Mouse (Mus musculus) c-Kit-positive CD71-positive TER-119-positive erythroid progenitor cells, embryonic 14.5 days (primary cell): ENCODE data around the gene Rbms2.
"Not testable (repeated sequence)": the region's sequence is repeated elsewhere in the genome, so short reads cannot be mapped to it uniquely, and the experiment has no call there.

Experiments
- DNase-seq: peaks from one replicate; pipeline ENCODE4 v3.0.0-alpha.2; 2013; ENCODE audit warnings: low spot score

The Rbms2 gene

GRCm38 (mm10) chr10:128179989-128180388 is at the start of gene Rbms2:
Rbms2 (minus strand) TSS chr10:128180297.
- DNase-seq = no peak

GRCm38 (mm10) chr10:128228009-128228408 is 47.9 kb upstream of the Rbms2 start:
- DNase-seq = no peak

GRCm38 (mm10) chr10:128227592-128227991 is 47.5 kb upstream of the Rbms2 start:
- no peak for DNase-seq

GRCm38 (mm10) chr10:128225538-128225937 is 45.4 kb upstream of the Rbms2 start, which contains the start of gene Mip:
Mip (plus strand) TSS chr10:128225838.
- no peak for DNase-seq

GRCm38 (mm10) chr10:128225064-128225463 is 45.0 kb upstream of the Rbms2 start:
- no peak for DNase-seq

- no peak for DNase-seq
These were observed 41.6 kb upstream of the Rbms2 start for GRCm38 (mm10) chr10:128221533-128222286.

GRCm38 (mm10) chr10:128218387-128219117 is 38.5 kb upstream of the Rbms2 start:
- no peak for DNase-seq

- DNase-seq = no peak
These were observed 34.9 kb upstream of the Rbms2 start for GRCm38 (mm10) chr10:128214981-128215380.

- DNase-seq = not testable (repeated sequence)
These were observed 34.0 kb upstream of the Rbms2 start for GRCm38 (mm10) chr10:128214112-128214511.

- peak; percentile 80 for DNase-seq
These were observed 32.8 kb upstream of the Rbms2 start for GRCm38 (mm10) chr10:128212871-128213323.

- DNase-seq = no peak
These were observed 32.1 kb upstream of the Rbms2 start for GRCm38 (mm10) chr10:128212148-128212547.

GRCm38 (mm10) chr10:128211390-128212108 is 31.5 kb upstream of the Rbms2 start, which contains the start of gene Spryd4:
Spryd4 (minus strand) TSS chr10:128211807.
- DNase-seq = peak; percentile 87

- no peak for DNase-seq
These were observed 30.9 kb upstream of the Rbms2 start for GRCm38 (mm10) chr10:128210954-128211353.

GRCm38 (mm10) chr10:128210131-128210530 is 30.0 kb upstream of the Rbms2 start:
- DNase-seq = no peak

- DNase-seq = no peak
These were observed 29.4 kb upstream of the Rbms2 start for GRCm38 (mm10) chr10:128209311-128210009.

- no peak for DNase-seq
These were observed 28.2 kb upstream of the Rbms2 start for GRCm38 (mm10) chr10:128208326-128208725.

GRCm38 (mm10) chr10:128204941-128205340 is 24.8 kb upstream of the Rbms2 start:
- no peak for DNase-seq

GRCm38 (mm10) chr10:128201856-128202255 is 21.8 kb upstream of the Rbms2 start:
- no peak for DNase-seq

GRCm38 (mm10) chr10:128194551-128195461 is 14.7 kb upstream of the Rbms2 start:
- no peak for DNase-seq

GRCm38 (mm10) chr10:128194024-128194550 is 14.0 kb upstream of the Rbms2 start, which contains the start of gene Gls2:
Gls2 (plus strand) TSS chr10:128194457.
- peak; percentile 96 for DNase-seq
